Mouse (Mus musculus): ENCODE measurements around the gene Lca5l.

GRCm38 (mm10) chr16:96126684-96127171 is 65.3 kb downstream of the Lca5l start:
- TF ChIP-seq CTCF (IDR thresholded peaks at IDR 0.05; ENCODE audit: extremely low read depth, insufficient read depth, low read length) = no peak
- no peak for TF ChIP-seq POLR2A (IDR thresholded peaks at IDR 0.05; ENCODE audit: extremely low read depth, insufficient read depth, low read length)

All from cortical plate, adult 2 months (tissue).